Mouse (Mus musculus): ENCODE data around the gene 1810062G17Rik. TPM values are rescaled to one million over a fixed set of nuclear protein-coding genes. Genes with fewer than 3 reads are reported as not detected.

1810062G17Rik gene
- total RNA-seq (2023) = 1.3 TPM

DNA sequence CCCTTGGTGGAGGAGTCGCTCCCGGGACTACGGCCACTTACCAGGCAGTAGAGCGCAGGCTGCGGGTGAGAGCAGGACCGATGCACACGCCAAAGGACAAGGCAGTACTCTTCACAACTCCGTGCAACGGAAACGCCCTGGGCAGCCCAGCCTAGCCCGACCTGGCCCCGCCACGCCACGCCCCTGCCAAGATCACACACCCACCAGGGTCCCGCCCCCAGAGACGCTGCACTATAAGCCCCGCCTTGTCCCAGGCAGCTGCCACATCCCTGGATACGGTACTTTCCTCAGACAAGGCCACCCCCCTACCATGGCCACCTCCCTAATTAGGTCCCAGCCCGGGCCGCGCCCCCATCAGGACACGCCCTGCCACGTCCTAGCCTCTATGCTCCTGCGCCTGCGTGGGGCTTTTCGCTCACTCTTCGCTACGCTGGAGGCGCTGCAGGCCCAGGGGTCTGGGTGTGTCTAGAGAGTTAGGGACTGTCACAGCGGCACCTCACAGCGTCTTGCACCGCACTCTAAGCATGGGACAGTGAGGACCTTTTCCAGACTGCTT is at the start of gene 1810062G17Rik, which contains the start of gene Anxa5:
Gene 1810062G17Rik (plus strand): TSS at position 406 of the 556 bp plus-strand sequence.
Gene Anxa5 (minus strand): TSS at position 363 of the 556 bp plus-strand sequence.

DNA sequence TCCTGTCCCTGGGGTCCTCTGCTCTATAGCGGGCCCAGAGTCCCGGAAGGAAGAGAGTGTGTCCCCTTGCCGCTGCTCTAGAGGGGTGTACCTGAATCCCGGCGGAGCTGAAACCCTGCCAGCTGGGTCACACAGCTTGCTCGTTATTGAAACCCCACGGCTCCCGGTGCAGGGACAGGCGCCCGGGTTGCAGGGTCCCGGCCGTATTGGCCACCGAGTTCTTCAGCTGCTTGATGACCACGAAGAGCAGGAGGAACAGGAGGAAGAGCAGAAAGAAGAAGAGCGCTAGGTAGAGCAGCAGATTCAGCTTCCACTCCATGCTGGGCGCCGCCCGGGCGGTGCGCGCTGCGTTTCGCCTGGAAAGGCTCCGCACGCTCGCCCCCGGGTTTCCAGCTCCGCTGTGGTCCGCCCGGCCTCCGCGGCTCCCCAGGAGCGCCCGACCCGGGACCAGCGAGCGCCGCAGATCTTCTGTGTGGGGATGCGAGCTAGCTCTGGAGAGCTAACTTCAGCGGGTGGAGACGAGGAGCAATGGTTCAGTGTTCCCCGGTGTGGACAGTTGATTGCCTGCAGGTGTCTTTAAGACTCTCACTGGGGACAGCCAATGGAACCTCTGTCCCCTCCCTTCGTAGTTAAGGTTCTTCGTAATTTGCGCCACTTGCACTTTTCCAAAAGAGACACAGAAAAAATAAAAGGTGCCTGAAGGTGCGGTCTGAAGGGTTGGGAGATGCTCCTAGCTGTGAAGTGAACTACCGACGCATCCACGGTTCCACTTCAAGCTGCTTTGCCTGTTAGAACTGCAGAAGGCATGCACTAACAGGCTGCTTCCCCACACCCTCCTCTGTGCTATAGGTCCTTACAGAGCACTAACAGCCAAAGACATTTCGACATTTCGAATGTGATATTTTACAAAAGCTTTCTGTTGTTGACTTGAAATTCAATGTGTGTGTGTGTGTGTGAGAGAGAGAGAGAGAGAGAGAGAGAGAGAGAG is 45.6 kb downstream of the 1810062G17Rik start, which contains the start of gene Gm11549:
Gene Gm11549 (minus strand): TSS at position 741 of the 988 bp plus-strand sequence.

Other genes starting within 250 kb of the 1810062G17Rik start
- gene Anxa5, start within 50 bp of the 1810062G17Rik start, total RNA-seq (2023) = 61.3 TPM
- not detected for gene Gm11549, start 45.9 kb downstream of the 1810062G17Rik start, total RNA-seq (2023)
- 33.9 TPM for gene Exosc9, start 76.7 kb downstream of the 1810062G17Rik start, total RNA-seq (2023)
- 2.0 TPM for gene Ccna2, start 96.2 kb downstream of the 1810062G17Rik start, total RNA-seq (2023)
- gene Bbs7, start 137.5 kb downstream of the 1810062G17Rik start, total RNA-seq (2023) = 0.97 TPM
- not detected for gene Trpc3, start 214.2 kb downstream of the 1810062G17Rik start, total RNA-seq (2023)